Mouse (Mus musculus): ENCODE measurements around the gene Wdhd1. TPM values are rescaled to one million over a fixed set of nuclear protein-coding genes. Genes with fewer than 3 reads are reported as not detected.

Gene Wdhd1
- polyA plus RNA-seq, 1 experiment from 2014 or later: 5.2 TPM

GRCm38 (mm10) chr14:47309061-47309460 lies 32.4 kb upstream of the Wdhd1 start:
- ATAC-seq (ENCODE audit: low FRiP score, low TSS enrichment) (peak; percentile 61), DNase-seq (ENCODE audit: low spot score) (no peak)
- Histone ChIP-seq H3K4me3 (ENCODE audit: low read depth, low read length) (no peak overlapping the region), H3K4me2 (replicated peaks; ENCODE audit: low read depth) (no peak overlapping the region), H3K36me3 (ENCODE audit: control insufficient read depth, insufficient read depth, low read length) (peaks cover 13% of the 10 kb centered on the region), H3K27ac (replicated peaks) (no peak overlapping the region), H3K27me3 (ENCODE audit: control insufficient read depth, insufficient read depth, low read length) (no peaks in the 10 kb centered on the region), H3K4me1 (replicated peaks; ENCODE audit: control insufficient read depth, insufficient read depth) (no peaks in the 10 kb centered on the region), H3K9me3 (ENCODE audit: control insufficient read depth, low read length) (no peaks in the 10 kb centered on the region), H3K9ac (ENCODE audit: low read length) (no peak overlapping the region)
- TF ChIP-seq EP300 (optimal IDR thresholded peaks at IDR 0.05) (no peak), CTCF (IDR thresholded peaks at IDR 0.05; ENCODE audit: low read depth) (no peak)
- 61% methylated on average over 1 of the region's 1 CpGs for WGBS

- DNase-seq (ENCODE audit: low spot score) (no peak), ATAC-seq (ENCODE audit: low FRiP score, low TSS enrichment) (peak; percentile 65; the same call in 1 of the 2 replicates)
- Histone ChIP-seq H3K9ac (ENCODE audit: low read length) (no peak overlapping the region), H3K9me3 (ENCODE audit: control insufficient read depth, low read length) (no peaks in the 10 kb centered on the region), H3K27me3 (ENCODE audit: control insufficient read depth, insufficient read depth, low read length) (no peaks in the 10 kb centered on the region), H3K36me3 (ENCODE audit: control insufficient read depth, insufficient read depth, low read length) (peaks cover 13% of the 10 kb centered on the region), H3K4me3 (ENCODE audit: low read depth, low read length) (no peak overlapping the region), H3K4me2 (replicated peaks; ENCODE audit: low read depth) (no peak overlapping the region), H3K27ac (replicated peaks) (no peak overlapping the region), H3K4me1 (replicated peaks; ENCODE audit: control insufficient read depth, insufficient read depth) (no peaks in the 10 kb centered on the region)
- 74% methylated on average over 3 of the region's 3 CpGs for WGBS
- TF ChIP-seq CTCF (IDR thresholded peaks at IDR 0.05; ENCODE audit: low read depth) (no peak), EP300 (optimal IDR thresholded peaks at IDR 0.05) (no peak)
Measured at GRCm38 (mm10) chr14:47307669-47308068, 31.0 kb upstream of the Wdhd1 start.

- Histone ChIP-seq H3K4me3 (ENCODE audit: low read depth, low read length) (no peak overlapping the region), H3K4me2 (replicated peaks; ENCODE audit: low read depth) (no peak overlapping the region), H3K27me3 (ENCODE audit: control insufficient read depth, insufficient read depth, low read length) (no peaks in the 10 kb centered on the region), H3K4me1 (replicated peaks; ENCODE audit: control insufficient read depth, insufficient read depth) (no peaks in the 10 kb centered on the region), H3K27ac (replicated peaks) (no peak overlapping the region), H3K36me3 (ENCODE audit: control insufficient read depth, insufficient read depth, low read length) (peaks cover 8% of the 10 kb centered on the region), H3K9me3 (ENCODE audit: control insufficient read depth, low read length) (no peaks in the 10 kb centered on the region), H3K9ac (ENCODE audit: low read length) (no peak overlapping the region)
- TF ChIP-seq EP300 (optimal IDR thresholded peaks at IDR 0.05) (no peak), CTCF (IDR thresholded peaks at IDR 0.05; ENCODE audit: low read depth) (no peak)
- 62% methylated on average over 4 of the region's 4 CpGs for WGBS
- DNase-seq (ENCODE audit: low spot score): no peak
- ATAC-seq (ENCODE audit: low FRiP score, low TSS enrichment): no peak
Measured at GRCm38 (mm10) chr14:47305933-47306332, 29.3 kb upstream of the Wdhd1 start.

- 81% methylated on average over 6 of the region's 6 CpGs for WGBS
- H3K9me3 ChIP-seq (ENCODE audit: control insufficient read depth, low read length): no peaks in the 10 kb centered on the region
- no peak for TF ChIP-seq CTCF (IDR thresholded peaks at IDR 0.05; ENCODE audit: low read depth)
- no peak for TF ChIP-seq EP300 (optimal IDR thresholded peaks at IDR 0.05)
- no peaks in the 10 kb centered on the region for H3K36me3 ChIP-seq (ENCODE audit: control insufficient read depth, insufficient read depth, low read length)
- H3K9ac ChIP-seq (ENCODE audit: low read length): no peak overlapping the region
- H3K27ac ChIP-seq (replicated peaks): no peak overlapping the region
- no peak overlapping the region for H3K4me2 ChIP-seq (replicated peaks; ENCODE audit: low read depth)
- DNase-seq (ENCODE audit: low spot score) (no peak), ATAC-seq (ENCODE audit: low FRiP score, low TSS enrichment) (no peak)
- 0 out of 2 replicates have a peak, but pooled peaks cover under 1% of the 10 kb centered on the region for H3K4me1 ChIP-seq (replicated peaks; ENCODE audit: control insufficient read depth, insufficient read depth)
- no peak overlapping the region for H3K4me3 ChIP-seq (ENCODE audit: low read depth, low read length)
- no peaks in the 10 kb centered on the region for H3K27me3 ChIP-seq (ENCODE audit: control insufficient read depth, insufficient read depth, low read length)
Measured at GRCm38 (mm10) chr14:47304814-47305405, 28.3 kb upstream of the Wdhd1 start.

- Histone ChIP-seq H3K27me3 (ENCODE audit: control insufficient read depth, insufficient read depth, low read length) (no peaks in the 10 kb centered on the region), H3K4me3 (ENCODE audit: low read depth, low read length) (no peak overlapping the region), H3K4me1 (replicated peaks; ENCODE audit: control insufficient read depth, insufficient read depth) (0 out of 2 replicates have a peak, but pooled peaks cover 4% of the 10 kb centered on the region), H3K9ac (ENCODE audit: low read length) (no peak overlapping the region), H3K9me3 (ENCODE audit: control insufficient read depth, low read length) (no peaks in the 10 kb centered on the region), H3K4me2 (replicated peaks; ENCODE audit: low read depth) (no peak overlapping the region), H3K36me3 (ENCODE audit: control insufficient read depth, insufficient read depth, low read length) (no peaks in the 10 kb centered on the region), H3K27ac (replicated peaks) (no peak overlapping the region)
- ATAC-seq (ENCODE audit: low FRiP score, low TSS enrichment) (no peak), DNase-seq (ENCODE audit: low spot score) (no peak)
- WGBS: 66% methylated on average over 14 of the region's 14 CpGs
- no peak for TF ChIP-seq CTCF (IDR thresholded peaks at IDR 0.05; ENCODE audit: low read depth)
- TF ChIP-seq EP300 (optimal IDR thresholded peaks at IDR 0.05): no peak
Measured at GRCm38 (mm10) chr14:47302885-47303680, 26.4 kb upstream of the Wdhd1 start.

GRCm38 (mm10) chr14:47298819-47299261 lies 22.2 kb upstream of the Wdhd1 start:
- WGBS: under 1% methylated on average over 15 of the region's 15 CpGs
- Histone ChIP-seq H3K4me3 (ENCODE audit: low read depth, low read length) (peak overlapping the region; percentile 99), H3K9ac (ENCODE audit: low read length) (peak overlapping the region; percentile 96), H3K27ac (replicated peaks) (peak overlapping the region; percentile 96), H3K4me2 (replicated peaks; ENCODE audit: low read depth) (peak overlapping the region; percentile 56), H3K27me3 (ENCODE audit: control insufficient read depth, insufficient read depth, low read length) (no peaks in the 10 kb centered on the region), H3K36me3 (ENCODE audit: control insufficient read depth, insufficient read depth, low read length) (no peaks in the 10 kb centered on the region), H3K9me3 (ENCODE audit: control insufficient read depth, low read length) (no peaks in the 10 kb centered on the region), H3K4me1 (replicated peaks; ENCODE audit: control insufficient read depth, insufficient read depth) (0 out of 2 replicates have a peak, but pooled peaks cover 8% of the 10 kb centered on the region)
- DNase-seq (ENCODE audit: low spot score): peak; percentile 46
- ATAC-seq (ENCODE audit: low FRiP score, low TSS enrichment): peak; percentile 13; the same call in 1 of the 2 replicates
- TF ChIP-seq CTCF (IDR thresholded peaks at IDR 0.05; ENCODE audit: low read depth): no peak
- no peak for TF ChIP-seq EP300 (optimal IDR thresholded peaks at IDR 0.05)
